Mouse (Mus musculus) heart, adult 2 months (tissue): ENCODE data around the gene Ank3. TPM values are rescaled to one million over a fixed set of nuclear protein-coding genes. Genes with fewer than 3 reads are reported as not detected.

Experiments
- DNase-seq, 2 experiments: peaks; one replicate each; pipeline ENCODE4 v3.0.0; 2021
- H3K27ac ChIP-seq: fragments of 200-600 bp; 2 replicates; pipeline ENCODE4 v1.8.1; 2022
- H3K27me3 ChIP-seq: fragments of 200-500 bp; 2 replicates; pipeline ENCODE4 v1.6.1; 2012; ENCODE audit warnings: mild to moderate bottlenecking, low read length, inconsistent platforms, mixed read lengths; ENCODE audit not compliant: control insufficient read depth, insufficient read depth
- H3K36me3 ChIP-seq: fragments of 200-500 bp; 2 replicates; pipeline ENCODE4 v1.6.1; 2012; ENCODE audit warnings: low read length, inconsistent platforms; ENCODE audit not compliant: control insufficient read depth, insufficient read depth
- H3K4me1 ChIP-seq: fragments of 200-500 bp; 2 replicates; pipeline ENCODE4 v1.6.1; 2011; ENCODE audit warnings: low read length; ENCODE audit not compliant: control insufficient read depth, insufficient read depth
- H3K4me3 ChIP-seq: fragments of 200-600 bp; 2 replicates; pipeline ENCODE4 v1.8.1; 2022
- H3K79me2 ChIP-seq: fragments of 200-500 bp; replicated peaks from 2 replicates; pipeline ENCODE4 v1.6.1; 2012; ENCODE audit warnings: mild to moderate bottlenecking, inconsistent platforms, low read length, moderate library complexity, mixed read lengths; ENCODE audit not compliant: control insufficient read depth, insufficient read depth
- H3K9ac ChIP-seq: fragments of 200-500 bp; 2 replicates; pipeline ENCODE4 v1.6.1; 2012; ENCODE audit warnings: low read depth, mild to moderate bottlenecking, control low read depth, inconsistent platforms, low read length, mixed read lengths
- CTCF ChIP-seq: fragments of 200-600 bp; IDR thresholded peaks from 2 replicates; pipeline ENCODE4 v1.8.1; 2022; ENCODE audit warnings: antibody characterized with exemption, mild to moderate bottlenecking, moderate library complexity
- EP300 ChIP-seq: fragments of 200-500 bp; IDR thresholded peaks from 2 replicates; pipeline ENCODE4 v1.6.1; 2011; ENCODE audit warnings: low read depth, low read length, control low read depth; ENCODE audit not compliant: insufficient read depth
- POLR2A ChIP-seq: fragments of 200-500 bp; IDR thresholded peaks from 2 replicates; pipeline ENCODE4 v1.6.1; 2011; ENCODE audit warnings: mild to moderate bottlenecking, low read depth, low read length, control low read depth; ENCODE audit not compliant: insufficient read depth
- WGBS: fragments of 180-500 bp; shearing (Covaris S2); methylation state at CpG from one replicate; pipeline ENCODE4 v1.1.7; 2018; 5-methylcytosine and 5-hydroxymethylcytosine counted together
- intact Hi-C: fragments of 180-260 bp; cut with DNase I; formaldehyde crosslinking; loops from one replicate; pipeline ENCODE4 v1.15.1; 2025
- polyA plus RNA-seq: library from polyadenylated mRNA; depleted of rRNA; stranded (reverse); fragments of >200 nt; gene quantifications from 2 replicates; pipeline ENCODE4 v1.2.3, GENCODE M21; 2012
- total RNA-seq, 2 experiments: library from RNA; stranded (reverse); gene quantifications; 2 replicates each; pipeline ENCODE4 v1.2.3; 2021

Ank3 gene
- total and polyA plus RNA-seq, 3 experiments: 16.8 to 80.3 (median 64.6) TPM

- intact Hi-C loops: no loop called here
- H3K4me1 ChIP-seq: peaks cover 6% of the 10 kb centered on the region; the same call in 1 of the 2 replicates
- TF ChIP-seq CTCF (no peak), POLR2A (no peak), EP300 (no peak)
- H3K27ac ChIP-seq: no peak overlapping the region
- H3K27me3 ChIP-seq: no peaks in the 10 kb centered on the region
- H3K4me3 ChIP-seq: no peak overlapping the region
- WGBS: 73% methylated on average over 3 of the region's 3 CpGs
- no peak for DNase-seq
- no peak overlapping the region for H3K9ac ChIP-seq
- no peaks in the 10 kb centered on the region for H3K36me3 ChIP-seq
- no peaks in the 10 kb centered on the region for H3K79me2 ChIP-seq
These were observed 344.0 kb downstream of the Ank3 start for GRCm38 (mm10) chr10:69742528-69742927.

- Histone ChIP-seq H3K4me3 (no peak overlapping the region), H3K27ac (no peak overlapping the region), H3K36me3 (no peaks in the 10 kb centered on the region), H3K27me3 (no peaks in the 10 kb centered on the region), H3K4me1 (peaks cover 6% of the 10 kb centered on the region; the same call in 1 of the 2 replicates), H3K9ac (no peak overlapping the region), H3K79me2 (no peaks in the 10 kb centered on the region)
- intact Hi-C loops: no loop called here
- TF ChIP-seq CTCF (no peak), EP300 (no peak), POLR2A (no peak)
- 63% methylated on average over 8 of the region's 8 CpGs for WGBS
- DNase-seq: no peak
These were observed 345.6 kb downstream of the Ank3 start for GRCm38 (mm10) chr10:69744181-69744580.

DNA sequence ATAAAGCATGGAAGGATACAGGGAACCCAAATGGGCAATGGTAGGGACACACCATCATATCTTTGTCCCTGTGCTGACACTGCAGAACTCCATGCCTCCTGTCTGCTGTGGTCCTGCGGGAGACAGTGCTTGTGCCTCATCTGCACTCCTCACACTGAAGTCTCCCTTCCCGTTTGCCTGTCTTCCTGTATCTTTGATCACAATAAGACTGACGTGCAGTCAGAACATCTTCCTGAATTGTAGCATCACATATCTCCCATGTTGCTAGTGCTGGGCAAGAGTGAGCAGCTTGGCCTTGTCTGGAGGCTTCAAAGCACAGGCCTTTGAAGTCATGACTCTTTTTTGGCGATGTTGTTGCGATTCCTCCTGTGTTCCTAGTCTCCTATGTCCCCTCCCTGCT, 346.3 kb downstream of the Ank3 start:
- intact Hi-C loops: no loop called here
- no peak overlapping the region for H3K9ac ChIP-seq
- TF ChIP-seq EP300 (no peak), POLR2A (no peak), CTCF (no peak)
- peaks cover 6% of the 10 kb centered on the region; the same call in 1 of the 2 replicates for H3K4me1 ChIP-seq
- H3K4me3 ChIP-seq: no peak overlapping the region
- no peak overlapping the region for H3K27ac ChIP-seq
- WGBS: 73% methylated on average over 5 of the region's 5 CpGs
- no peaks in the 10 kb centered on the region for H3K79me2 ChIP-seq
- no peaks in the 10 kb centered on the region for H3K27me3 ChIP-seq
- no peaks in the 10 kb centered on the region for H3K36me3 ChIP-seq
- no peak for DNase-seq

DNA sequence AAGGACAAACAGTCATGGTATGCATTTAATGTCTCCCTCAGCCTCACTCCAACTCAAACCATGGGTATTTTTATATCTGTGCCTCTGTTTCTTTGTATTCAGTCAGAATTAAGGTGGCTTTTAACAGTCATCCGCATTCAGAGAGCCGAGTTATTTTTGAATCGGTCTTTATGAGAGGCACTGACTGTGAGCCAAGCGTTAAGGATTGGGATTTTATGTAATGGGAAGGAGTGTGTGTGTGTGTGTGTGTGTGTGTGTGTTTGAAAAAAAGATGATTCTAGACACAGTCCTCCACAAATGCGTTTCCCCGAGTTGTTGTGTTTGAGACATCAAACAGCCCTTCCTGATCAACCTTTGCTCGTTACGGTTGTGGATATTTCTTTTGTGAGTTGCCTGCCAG, 347.7 kb downstream of the Ank3 start:
- Histone ChIP-seq H3K27ac (no peak overlapping the region), H3K27me3 (no peaks in the 10 kb centered on the region), H3K79me2 (no peaks in the 10 kb centered on the region), H3K36me3 (no peaks in the 10 kb centered on the region), H3K4me1 (peaks cover 6% of the 10 kb centered on the region; the same call in 1 of the 2 replicates), H3K9ac (no peak overlapping the region), H3K4me3 (no peak overlapping the region)
- no peak for TF ChIP-seq CTCF
- TF ChIP-seq POLR2A: no peak
- no peak for TF ChIP-seq EP300
- 51% methylated on average over 8 of the region's 8 CpGs for WGBS
- intact Hi-C loops: no loop called here
- no peak for DNase-seq

DNA sequence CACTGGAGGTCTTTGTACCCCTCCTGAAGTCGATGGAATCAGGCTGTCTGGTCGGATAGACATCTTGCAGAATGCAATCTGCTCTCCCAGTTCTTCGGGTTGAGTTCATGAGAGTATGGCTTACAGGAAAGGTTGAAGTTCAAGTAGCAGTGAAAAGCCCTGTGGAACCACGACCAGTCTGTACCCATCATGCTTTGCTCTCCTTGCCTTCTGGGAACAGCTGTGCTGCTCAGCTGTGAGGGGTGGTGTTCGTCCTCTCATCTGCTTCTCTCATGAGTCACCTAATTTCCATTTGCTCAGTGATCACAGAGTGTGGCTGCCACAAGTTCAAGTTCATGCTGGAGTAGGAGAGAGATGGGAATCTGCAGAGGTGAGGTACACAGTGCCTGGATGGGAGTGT, 348.2 kb downstream of the Ank3 start:
- Histone ChIP-seq H3K36me3 (no peaks in the 10 kb centered on the region), H3K27me3 (no peaks in the 10 kb centered on the region), H3K79me2 (no peaks in the 10 kb centered on the region), H3K9ac (no peak overlapping the region), H3K4me1 (peaks cover 6% of the 10 kb centered on the region; the same call in 1 of the 2 replicates), H3K4me3 (no peak overlapping the region), H3K27ac (no peak overlapping the region)
- intact Hi-C loops: no loop called here
- TF ChIP-seq EP300 (no peak), CTCF (no peak), POLR2A (no peak)
- WGBS: 58% methylated on average over 5 of the region's 5 CpGs
- DNase-seq: no peak

DNA sequence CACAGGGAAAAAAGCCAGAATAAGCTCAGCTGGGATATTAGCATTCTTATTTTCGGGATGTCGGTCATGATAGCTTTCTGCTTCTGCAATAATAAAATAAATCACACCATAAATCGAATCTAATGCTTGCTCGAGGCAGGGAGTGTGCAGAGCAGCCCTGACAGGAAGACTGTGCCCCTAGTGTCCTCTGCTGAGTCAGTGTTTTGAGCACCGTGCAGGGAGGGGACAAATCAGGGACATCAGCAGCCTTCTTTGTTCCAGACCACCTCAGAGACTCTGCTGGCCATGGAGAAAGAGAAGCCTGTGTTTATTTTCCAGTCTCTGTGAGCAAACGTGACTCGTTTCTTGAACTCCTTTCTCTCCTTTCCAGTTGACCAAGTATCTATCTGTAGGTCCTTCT, 352.8 kb downstream of the Ank3 start:
- intact Hi-C loops: no loop called here
- no peak for TF ChIP-seq EP300
- no peak for TF ChIP-seq POLR2A
- TF ChIP-seq CTCF: no peak
- WGBS: 39% methylated on average over 7 of the region's 7 CpGs
- no peak overlapping the region for H3K9ac ChIP-seq
- H3K27ac ChIP-seq: no peak overlapping the region
- no peaks in the 10 kb centered on the region for H3K27me3 ChIP-seq
- H3K4me3 ChIP-seq: no peak overlapping the region
- H3K4me1 ChIP-seq: peaks cover 3% of the 10 kb centered on the region; the same call in 1 of the 2 replicates
- H3K36me3 ChIP-seq: no peaks in the 10 kb centered on the region
- DNase-seq: no peak
- no peaks in the 10 kb centered on the region for H3K79me2 ChIP-seq
